Mouse (Mus musculus): Measurements from ENCODE around the gene Ranbp17. TPM values are rescaled to one million over a fixed set of nuclear protein-coding genes. Genes with fewer than 3 reads are reported as not detected.

Gene Ranbp17
- polyA plus RNA-seq, 2 experiments: 1.7 to 3.3 TPM

DNA sequence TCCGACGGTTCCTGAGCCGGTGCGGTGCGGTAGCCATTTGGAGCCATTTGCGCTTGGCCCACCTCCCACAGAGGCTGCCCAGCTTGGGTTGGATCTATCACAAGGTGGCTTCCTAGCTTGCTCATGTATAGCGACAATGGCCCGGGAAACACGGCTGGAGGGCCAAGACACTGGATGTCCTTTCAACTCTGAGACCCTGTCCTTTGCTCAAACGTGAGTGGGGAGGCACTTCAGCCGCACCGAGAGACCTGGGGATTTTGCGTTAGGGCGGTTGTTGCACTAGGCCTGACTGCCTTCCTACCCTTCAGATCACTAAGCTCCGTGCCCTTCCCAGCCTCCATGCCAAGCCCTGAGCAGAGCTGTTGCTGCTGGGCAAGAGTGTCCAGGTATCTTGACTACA is 315.9 kb downstream of the Ranbp17 start:
- no peaks in the 10 kb centered on the region for H3K9me3 ChIP-seq (ENCODE audit: control insufficient read depth, low read length)
- DNase-seq (ENCODE audit: low read depth in 3 of 3, low spot score in 3 of 3) (no peak), ATAC-seq (ENCODE audit: insufficient read depth) (no peak)
- no peak overlapping the region for H3K9ac ChIP-seq (replicated peaks)
- H3K4me2 ChIP-seq (ENCODE audit: low read depth): no peak overlapping the region
- no peaks in the 10 kb centered on the region for H3K36me3 ChIP-seq (replicated peaks; ENCODE audit: control insufficient read depth, insufficient read depth, low read depth)
- no peak overlapping the region for H3K4me3 ChIP-seq (ENCODE audit: insufficient read depth in 1 of 2, low read depth in 2 of 2, low read length in 2 of 2)
- peaks cover 96% of the 10 kb centered on the region for H3K27me3 ChIP-seq (ENCODE audit: control insufficient read depth, insufficient read depth, low read length)
- 22% methylated on average over 15 of the region's 15 CpGs for WGBS (ENCODE audit: insufficient replicate concordance)
- H3K27ac ChIP-seq: no peak overlapping the region
- no peak for TF ChIP-seq EP300 (IDR thresholded peaks at IDR 0.05; ENCODE audit: low read depth)
- TF ChIP-seq CTCF (IDR thresholded peaks at IDR 0.05; ENCODE audit: low read depth): no peak
- no peaks in the 10 kb centered on the region for H3K4me1 ChIP-seq (replicated peaks; ENCODE audit: control insufficient read depth in 2 of 2, insufficient read depth in 2 of 2, low read length in 1 of 2)

DNA sequence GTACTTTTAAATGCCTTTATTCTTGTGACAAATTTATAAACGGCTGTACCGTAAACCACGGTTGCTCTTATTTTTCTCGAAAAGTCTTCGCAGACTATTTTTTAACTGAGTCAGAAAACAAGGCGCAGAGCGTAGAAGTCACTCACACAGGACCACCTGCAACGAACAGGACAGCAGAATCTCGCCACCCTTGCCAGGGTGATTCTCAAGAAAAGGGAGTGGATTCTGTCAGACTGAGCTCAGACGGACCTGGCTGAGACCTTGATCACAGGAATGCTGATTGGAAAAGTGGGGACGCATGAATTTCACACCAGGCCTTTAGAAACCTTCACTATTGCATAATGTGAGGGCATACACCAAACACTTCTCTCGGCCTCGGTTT is 316.4 kb downstream of the Ranbp17 start:
- Histone ChIP-seq H3K4me1 (replicated peaks; ENCODE audit: control insufficient read depth in 2 of 2, insufficient read depth in 2 of 2, low read length in 1 of 2) (no peaks in the 10 kb centered on the region), H3K9ac (replicated peaks) (no peak overlapping the region), H3K4me3 (ENCODE audit: insufficient read depth in 1 of 2, low read depth in 2 of 2, low read length in 2 of 2) (no peak overlapping the region), H3K4me2 (ENCODE audit: low read depth) (no peak overlapping the region), H3K36me3 (replicated peaks; ENCODE audit: control insufficient read depth, insufficient read depth, low read depth) (no peaks in the 10 kb centered on the region), H3K27me3 (ENCODE audit: control insufficient read depth, insufficient read depth, low read length) (peaks cover 91% of the 10 kb centered on the region), H3K27ac (no peak overlapping the region), H3K9me3 (ENCODE audit: control insufficient read depth, low read length) (no peaks in the 10 kb centered on the region)
- ATAC-seq (ENCODE audit: insufficient read depth): no peak
- no peak for DNase-seq (ENCODE audit: low read depth in 3 of 3, low spot score in 3 of 3)
- 33% methylated on average over 13 of the region's 13 CpGs for WGBS (ENCODE audit: insufficient replicate concordance)
- no peak for TF ChIP-seq EP300 (IDR thresholded peaks at IDR 0.05; ENCODE audit: low read depth)

DNA sequence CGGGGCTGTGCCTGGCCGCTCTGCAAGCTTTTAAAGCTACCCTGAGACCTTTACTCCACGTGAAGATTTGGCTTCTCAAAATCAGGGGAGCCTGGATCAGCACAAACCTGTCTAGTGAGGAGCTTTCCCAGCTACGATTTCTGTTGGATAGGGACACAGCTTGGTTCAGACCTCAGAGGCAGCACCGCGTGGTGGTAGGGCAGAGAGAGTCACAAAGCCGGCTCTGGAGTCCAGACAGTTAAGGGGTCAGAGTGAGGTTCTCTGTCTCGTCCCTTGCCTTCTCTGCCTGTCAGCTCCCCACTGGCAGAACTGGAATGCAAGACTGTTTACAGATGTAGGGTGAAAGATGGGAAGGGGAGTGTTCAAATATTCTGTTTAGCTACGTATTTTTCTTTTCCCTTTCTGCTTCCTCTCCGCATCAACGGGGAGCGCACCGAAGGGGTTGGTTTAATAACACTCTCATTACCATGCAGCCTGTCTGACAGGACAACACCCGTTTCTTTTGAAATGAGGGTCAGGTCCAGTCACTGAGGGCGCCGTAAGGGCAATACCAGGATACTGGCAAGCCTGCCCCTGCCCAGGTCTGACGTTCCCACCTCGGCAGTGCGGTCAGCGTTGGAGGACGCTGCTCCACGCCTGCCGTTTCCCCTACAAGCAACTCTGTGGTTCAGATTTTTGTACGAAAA is 317.0 kb downstream of the Ranbp17 start:
- ATAC-seq (ENCODE audit: insufficient read depth) (no peak), DNase-seq (ENCODE audit: low read depth in 3 of 3, low spot score in 3 of 3) (no peak)
- no peak overlapping the region for H3K4me2 ChIP-seq (ENCODE audit: low read depth)
- TF ChIP-seq CTCF (IDR thresholded peaks at IDR 0.05; ENCODE audit: low read depth): no peak
- TF ChIP-seq EP300 (IDR thresholded peaks at IDR 0.05; ENCODE audit: low read depth): no peak
- H3K27me3 ChIP-seq (ENCODE audit: control insufficient read depth, insufficient read depth, low read length): peaks cover 89% of the 10 kb centered on the region
- 13% methylated on average over 24 of the region's 24 CpGs for WGBS (ENCODE audit: insufficient replicate concordance)
- no peak overlapping the region for H3K9ac ChIP-seq (replicated peaks)
- H3K4me1 ChIP-seq (replicated peaks; ENCODE audit: control insufficient read depth in 2 of 2, insufficient read depth in 2 of 2, low read length in 1 of 2): no peaks in the 10 kb centered on the region
- no peak overlapping the region for H3K27ac ChIP-seq
- H3K9me3 ChIP-seq (ENCODE audit: control insufficient read depth, low read length): no peaks in the 10 kb centered on the region
- no peaks in the 10 kb centered on the region for H3K36me3 ChIP-seq (replicated peaks; ENCODE audit: control insufficient read depth, insufficient read depth, low read depth)
- H3K4me3 ChIP-seq (ENCODE audit: insufficient read depth in 1 of 2, low read depth in 2 of 2, low read length in 2 of 2): no peak overlapping the region

DNA sequence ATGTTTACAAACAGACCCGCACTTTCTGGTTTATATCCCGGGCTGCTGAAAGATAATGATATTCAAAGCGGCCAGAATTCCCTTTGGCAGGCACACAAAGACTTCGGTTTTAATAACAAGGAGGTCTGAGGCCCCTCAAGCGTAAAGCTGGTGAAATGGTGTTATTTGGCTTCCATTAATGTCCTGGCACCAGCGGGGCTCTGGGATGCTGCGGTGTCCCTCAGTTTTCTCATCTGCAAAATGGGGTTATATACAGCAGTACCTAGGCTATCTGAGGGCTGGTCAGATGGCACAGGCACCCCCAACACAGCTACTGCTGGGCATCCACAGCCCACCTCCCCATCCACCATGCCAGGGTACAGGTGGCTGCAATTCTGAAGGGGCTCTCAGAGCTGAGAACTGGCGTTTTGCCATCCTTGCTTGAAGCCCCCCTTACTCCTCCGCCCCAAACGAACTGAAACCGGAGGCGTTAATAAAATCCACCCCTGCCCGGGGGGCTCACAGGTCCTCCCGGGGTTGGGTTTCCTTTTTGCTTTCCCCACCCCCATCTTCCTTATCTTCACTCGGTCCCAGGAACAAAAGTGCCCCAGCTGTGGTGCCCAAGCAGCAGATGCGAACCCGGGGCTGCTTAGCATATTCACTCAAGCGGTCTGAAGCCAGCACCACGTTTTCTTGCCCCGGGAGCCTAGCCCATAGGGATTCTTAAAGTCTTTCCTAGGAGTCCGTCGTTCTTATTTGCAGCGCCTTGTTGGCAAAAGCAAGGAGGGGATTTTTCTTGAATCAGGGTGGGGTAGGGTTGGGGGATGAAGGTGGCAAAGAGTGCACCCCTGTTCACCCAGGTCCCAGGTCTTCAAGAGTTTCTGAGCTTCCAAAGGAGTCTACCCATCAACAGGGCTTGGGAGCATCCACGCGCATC is 317.8 kb downstream of the Ranbp17 start:
- no peaks in the 10 kb centered on the region for H3K9me3 ChIP-seq (ENCODE audit: control insufficient read depth, low read length)
- H3K9ac ChIP-seq (replicated peaks): no peak overlapping the region
- H3K27ac ChIP-seq: no peak overlapping the region
- 7% methylated on average over 25 of the region's 25 CpGs for WGBS (ENCODE audit: insufficient replicate concordance)
- no peak overlapping the region for H3K4me3 ChIP-seq (ENCODE audit: insufficient read depth in 1 of 2, low read depth in 2 of 2, low read length in 2 of 2)
- no peak for TF ChIP-seq EP300 (IDR thresholded peaks at IDR 0.05; ENCODE audit: low read depth)
- no peak for TF ChIP-seq CTCF (IDR thresholded peaks at IDR 0.05; ENCODE audit: low read depth)
- no peaks in the 10 kb centered on the region for H3K4me1 ChIP-seq (replicated peaks; ENCODE audit: control insufficient read depth in 2 of 2, insufficient read depth in 2 of 2, low read length in 1 of 2)
- no peak overlapping the region for H3K4me2 ChIP-seq (ENCODE audit: low read depth)
- H3K27me3 ChIP-seq (ENCODE audit: control insufficient read depth, insufficient read depth, low read length): peaks cover 81% of the 10 kb centered on the region
- H3K36me3 ChIP-seq (replicated peaks; ENCODE audit: control insufficient read depth, insufficient read depth, low read depth): no peaks in the 10 kb centered on the region
- ATAC-seq (ENCODE audit: insufficient read depth) (no peak), DNase-seq (ENCODE audit: low read depth in 3 of 3, low spot score in 3 of 3) (no peak)

DNA sequence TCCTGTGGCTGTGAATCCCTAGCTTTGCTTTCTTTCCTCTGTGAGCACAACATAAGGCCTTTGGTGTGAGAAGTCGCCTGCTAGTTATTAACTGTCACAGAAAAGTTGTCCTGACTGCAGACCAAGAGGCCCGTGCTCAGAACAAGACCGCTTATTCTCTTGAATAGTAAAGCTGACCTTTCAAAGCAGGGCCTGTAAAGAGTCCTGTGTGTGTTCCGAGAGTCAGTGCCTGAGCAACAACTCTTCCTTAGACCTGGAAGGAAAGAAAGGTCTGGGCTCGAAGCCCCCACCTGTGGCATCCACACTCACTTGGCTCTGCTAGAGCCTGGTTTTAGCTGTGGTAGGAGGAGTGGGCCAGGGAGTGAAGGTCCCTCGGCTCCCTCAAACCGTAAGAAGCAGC is 318.5 kb downstream of the Ranbp17 start:
- H3K27me3 ChIP-seq (ENCODE audit: control insufficient read depth, insufficient read depth, low read length): peaks cover 74% of the 10 kb centered on the region
- 23% methylated on average over 7 of the region's 7 CpGs for WGBS (ENCODE audit: insufficient replicate concordance)
- H3K36me3 ChIP-seq (replicated peaks; ENCODE audit: control insufficient read depth, insufficient read depth, low read depth): no peaks in the 10 kb centered on the region
- H3K27ac ChIP-seq: no peak overlapping the region
- H3K4me3 ChIP-seq (ENCODE audit: insufficient read depth in 1 of 2, low read depth in 2 of 2, low read length in 2 of 2): no peak overlapping the region
- no peaks in the 10 kb centered on the region for H3K4me1 ChIP-seq (replicated peaks; ENCODE audit: control insufficient read depth in 2 of 2, insufficient read depth in 2 of 2, low read length in 1 of 2)
- DNase-seq (ENCODE audit: low read depth in 3 of 3, low spot score in 3 of 3): no peak
- no peak overlapping the region for H3K4me2 ChIP-seq (ENCODE audit: low read depth)
- ATAC-seq (ENCODE audit: insufficient read depth): no peak
- TF ChIP-seq EP300 (IDR thresholded peaks at IDR 0.05; ENCODE audit: low read depth): no peak
- TF ChIP-seq CTCF (IDR thresholded peaks at IDR 0.05; ENCODE audit: low read depth): no peak
- H3K9ac ChIP-seq (replicated peaks): no peak overlapping the region
- no peaks in the 10 kb centered on the region for H3K9me3 ChIP-seq (ENCODE audit: control insufficient read depth, low read length)
